Mouse (Mus musculus) hindbrain, embryonic 14.5 days (tissue): ENCODE measurements around the gene Dennd1a. TPM values are rescaled to one million over a fixed set of nuclear protein-coding genes. Genes with fewer than 3 reads are reported as not detected.

Experiments used
- ATAC-seq: fragments of 200-750 bp; cut with Nextera tagmentation; 2 replicates; pipeline ENCODE4 v1.8.0; 2017; ENCODE audit warnings: moderate number of reproducible peaks, mild to moderate bottlenecking, moderate TSS enrichment, moderate library complexity; ENCODE audit not compliant: low FRiP score
- DNase-seq: peaks from one replicate; pipeline ENCODE4 v3.0.0-alpha.2; 2015; ENCODE audit warnings: low spot score
- H3K27ac ChIP-seq: fragments of 300-500 bp; sonication (generic); 2 replicates; pipeline ENCODE4 v1.5.1; 2014; ENCODE audit warnings: mild to moderate bottlenecking, moderate library complexity
- H3K27me3 ChIP-seq: fragments of 300-500 bp; sonication (generic); 2 replicates; pipeline ENCODE4 v1.6.1; 2014; ENCODE audit warnings: mild to moderate bottlenecking, low read length, mixed read lengths; ENCODE audit not compliant: control insufficient read depth, insufficient read depth
- H3K36me3 ChIP-seq: fragments of 300-500 bp; sonication (generic); replicated peaks from 2 replicates; pipeline ENCODE4 v1.6.1; 2014; ENCODE audit not compliant: control insufficient read depth, insufficient read depth
- H3K4me1 ChIP-seq: fragments of 300-500 bp; sonication (generic); replicated peaks from 2 replicates; pipeline ENCODE4 v1.6.1; 2014; ENCODE audit warnings: antibody characterized with exemption, low read length, mixed read lengths; ENCODE audit not compliant: control insufficient read depth, insufficient read depth
- H3K4me2 ChIP-seq: fragments of 300-500 bp; sonication (generic); replicated peaks from 2 replicates; pipeline ENCODE4 v1.6.1; 2014; ENCODE audit warnings: mild to moderate bottlenecking, moderate library complexity
- H3K4me3 ChIP-seq: fragments of 300-500 bp; sonication (generic); replicated peaks from 2 replicates; pipeline ENCODE4 v1.5.1; 2014; ENCODE audit warnings: mild to moderate bottlenecking, low read length
- H3K9ac ChIP-seq: fragments of 300-500 bp; sonication (generic); 2 replicates; pipeline ENCODE4 v1.6.1; 2014
- H3K9me3 ChIP-seq: fragments of 300-500 bp; sonication (generic); 2 replicates; pipeline ENCODE4 v1.6.1; 2016; ENCODE audit warnings: low read length; ENCODE audit not compliant: control insufficient read depth
- whole genome bisulfite sequencing: fragments of 180-500 bp; shearing (Covaris S2); extraction: QIAGEN DNeasy Blood & Tissue Kit; methylation state at CpG from one replicate; pipeline ENCODE4 v1.1.7; 2014; 5-methylcytosine and 5-hydroxymethylcytosine counted together
- polyA plus RNA-seq: library from polyadenylated mRNA; unstranded; fragments of >200 nt; fragmentation: Nextera tagmentation; extraction: Ambion mirVana; gene quantifications from 2 replicates; pipeline ENCODE4 v1.2.1, GENCODE M21; 2014

Dennd1a gene
- polyA plus RNA-seq, 1 experiment from 2014 or later, result 16.7 TPM

- Histone ChIP-seq H3K4me3 (no peak overlapping the region), H3K27me3 (no peaks in the 10 kb centered on the region), H3K36me3 (no peaks in the 10 kb centered on the region), H3K27ac (no peak overlapping the region), H3K9ac (no peak overlapping the region), H3K4me1 (no peaks in the 10 kb centered on the region), H3K4me2 (no peak overlapping the region), H3K9me3 (no peaks in the 10 kb centered on the region)
- no peak for DNase-seq
- ATAC-seq, result no peak
- WGBS, result 85% methylated on average over 2 of the region's 2 CpGs
Observed at GRCm38 (mm10) chr2:38263653-38264052, 23.5 kb downstream of the Dennd1a start.

- Histone ChIP-seq H3K4me2 (no peak overlapping the region), H3K27me3 (no peaks in the 10 kb centered on the region), H3K27ac (no peak overlapping the region), H3K36me3 (no peaks in the 10 kb centered on the region), H3K4me1 (no peaks in the 10 kb centered on the region), H3K4me3 (no peak overlapping the region), H3K9me3 (no peaks in the 10 kb centered on the region), H3K9ac (no peak overlapping the region)
- no peak for ATAC-seq
- no peak for DNase-seq
Observed at GRCm38 (mm10) chr2:38259052-38259451, 28.1 kb downstream of the Dennd1a start.

- Histone ChIP-seq H3K9ac (no peak overlapping the region), H3K4me1 (no peaks in the 10 kb centered on the region), H3K27ac (no peak overlapping the region), H3K4me2 (no peak overlapping the region), H3K4me3 (no peak overlapping the region), H3K9me3 (no peaks in the 10 kb centered on the region), H3K36me3 (no peaks in the 10 kb centered on the region), H3K27me3 (no peaks in the 10 kb centered on the region)
- no peak for DNase-seq
- ATAC-seq, result no peak
- WGBS, result 92% methylated on average over 1 of the region's 1 CpGs
Observed at GRCm38 (mm10) chr2:38237616-38238015, 49.6 kb downstream of the Dennd1a start.

- ATAC-seq (no peak), DNase-seq (no peak)
- WGBS, result 91% methylated on average over 2 of the region's 2 CpGs
- H3K9me3 ChIP-seq, result no peaks in the 10 kb centered on the region
- H3K27ac ChIP-seq, result no peak overlapping the region
- H3K4me1 ChIP-seq, result no peaks in the 10 kb centered on the region
- no peak overlapping the region for H3K4me3 ChIP-seq
- H3K9ac ChIP-seq, result no peak overlapping the region
- H3K4me2 ChIP-seq, result no peak overlapping the region
- no peaks in the 10 kb centered on the region for H3K36me3 ChIP-seq
- no peaks in the 10 kb centered on the region for H3K27me3 ChIP-seq
Observed at GRCm38 (mm10) chr2:38235593-38235992, 51.6 kb downstream of the Dennd1a start.

GRCm38 (mm10) chr2:38229882-38230281 is 57.3 kb downstream of the Dennd1a start:
- ATAC-seq (no peak), DNase-seq (no peak)
- 93% methylated on average over 5 of the region's 5 CpGs for WGBS
- no peak overlapping the region for H3K27ac ChIP-seq
- H3K4me2 ChIP-seq, result no peak overlapping the region
- H3K4me1 ChIP-seq, result no peaks in the 10 kb centered on the region
- H3K36me3 ChIP-seq, result no peaks in the 10 kb centered on the region
- H3K9ac ChIP-seq, result no peak overlapping the region
- no peak overlapping the region for H3K4me3 ChIP-seq
- peaks cover 38% of the 10 kb centered on the region for H3K27me3 ChIP-seq
- no peaks in the 10 kb centered on the region for H3K9me3 ChIP-seq

GRCm38 (mm10) chr2:38223759-38224158 is 63.4 kb downstream of the Dennd1a start:
- peaks cover 89% of the 10 kb centered on the region for H3K27me3 ChIP-seq
- H3K9me3 ChIP-seq, result no peaks in the 10 kb centered on the region
- ATAC-seq, result no peak
- no peaks in the 10 kb centered on the region for H3K4me1 ChIP-seq
- DNase-seq, result no peak
- 37% methylated on average over 2 of the region's 2 CpGs for WGBS
- H3K27ac ChIP-seq, result no peak overlapping the region
- H3K4me2 ChIP-seq, result no peak overlapping the region
- H3K9ac ChIP-seq, result no peak overlapping the region
- no peak overlapping the region for H3K4me3 ChIP-seq
- no peaks in the 10 kb centered on the region for H3K36me3 ChIP-seq

- no peak for DNase-seq
- no peak overlapping the region for H3K9ac ChIP-seq
- ATAC-seq, result no peak
- no peak overlapping the region for H3K4me3 ChIP-seq
- no peak overlapping the region for H3K27ac ChIP-seq
- H3K9me3 ChIP-seq, result no peaks in the 10 kb centered on the region
- H3K36me3 ChIP-seq, result no peaks in the 10 kb centered on the region
- H3K4me1 ChIP-seq, result no peaks in the 10 kb centered on the region
- H3K4me2 ChIP-seq, result no peak overlapping the region
- H3K27me3 ChIP-seq, result peaks cover 84% of the 10 kb centered on the region
Observed at GRCm38 (mm10) chr2:38221461-38221860, 65.7 kb downstream of the Dennd1a start.

- ATAC-seq (no peak), DNase-seq (no peak)
- no peak overlapping the region for H3K4me3 ChIP-seq
- H3K27ac ChIP-seq, result no peak overlapping the region
- H3K9ac ChIP-seq, result no peak overlapping the region
- no peaks in the 10 kb centered on the region for H3K9me3 ChIP-seq
- no peaks in the 10 kb centered on the region for H3K4me1 ChIP-seq
- WGBS, result 10% methylated on average over 4 of the region's 4 CpGs
- no peak overlapping the region for H3K4me2 ChIP-seq
- no peaks in the 10 kb centered on the region for H3K36me3 ChIP-seq
- H3K27me3 ChIP-seq, result peaks cover 78% of the 10 kb centered on the region
Observed at GRCm38 (mm10) chr2:38220687-38221435, 66.3 kb downstream of the Dennd1a start.

- WGBS, result 95% methylated on average over 2 of the region's 2 CpGs
- ATAC-seq (no peak), DNase-seq (no peak)
- H3K27me3 ChIP-seq, result peaks cover 66% of the 10 kb centered on the region
- no peak overlapping the region for H3K4me2 ChIP-seq
- no peaks in the 10 kb centered on the region for H3K9me3 ChIP-seq
- no peaks in the 10 kb centered on the region for H3K4me1 ChIP-seq
- no peak overlapping the region for H3K9ac ChIP-seq
- H3K36me3 ChIP-seq, result no peaks in the 10 kb centered on the region
- no peak overlapping the region for H3K27ac ChIP-seq
- H3K4me3 ChIP-seq, result no peak overlapping the region
Observed at GRCm38 (mm10) chr2:38219666-38220065, 67.5 kb downstream of the Dennd1a start.

- Histone ChIP-seq H3K4me3 (no peak overlapping the region), H3K4me1 (no peaks in the 10 kb centered on the region), H3K4me2 (no peak overlapping the region), H3K9me3 (no peaks in the 10 kb centered on the region), H3K27me3 (peaks cover 13% of the 10 kb centered on the region), H3K9ac (no peak overlapping the region), H3K27ac (no peak overlapping the region), H3K36me3 (no peaks in the 10 kb centered on the region)
- 84% methylated on average over 1 of the region's 1 CpGs for WGBS
- ATAC-seq (no peak), DNase-seq (no peak)
Observed at GRCm38 (mm10) chr2:38213041-38213440, 74.1 kb downstream of the Dennd1a start.
